Mouse (Mus musculus) intestine, embryonic 16.5 days (tissue): ENCODE data around the gene Nkx2-5. TPM values are rescaled to one million over a fixed set of nuclear protein-coding genes. Genes with fewer than 3 reads are reported as not detected.
A peak's percentile ranks its signal among the peaks of the same experiment; 100 is the strongest.

Experiments used
- ATAC-seq: fragments of 200-750 bp; cut with Nextera tagmentation; 2 replicates; pipeline ENCODE4 v1.8.0; 2017; ENCODE audit warnings: moderate TSS enrichment, moderate library complexity
- H3K27ac ChIP-seq: fragments of 300-500 bp; sonication (generic); 2 replicates; pipeline ENCODE4 v1.5.1; 2014; ENCODE audit warnings: mild to moderate bottlenecking, low read length
- H3K27me3 ChIP-seq: fragments of 300-500 bp; sonication (generic); replicated peaks from 2 replicates; pipeline ENCODE4 v1.6.1; 2014; ENCODE audit warnings: low read length, control low read depth, mixed read lengths; ENCODE audit not compliant: control insufficient read depth, insufficient read depth
- H3K36me3 ChIP-seq: fragments of 300-500 bp; sonication (generic); 2 replicates; pipeline ENCODE4 v1.6.1; 2014; ENCODE audit warnings: low read length, control low read depth; ENCODE audit not compliant: control insufficient read depth, insufficient read depth
- H3K4me1 ChIP-seq: fragments of 300-500 bp; sonication (generic); 2 replicates; pipeline ENCODE4 v1.6.1; 2014; ENCODE audit warnings: low read length, control low read depth, mixed read lengths; ENCODE audit not compliant: control insufficient read depth, insufficient read depth
- H3K4me2 ChIP-seq: fragments of 300-500 bp; sonication (generic); 2 replicates; pipeline ENCODE4 v1.6.1; 2014; ENCODE audit warnings: low read depth, low read length, control low read depth
- H3K4me3 ChIP-seq: fragments of 300-500 bp; sonication (generic); 2 replicates; pipeline ENCODE4 v1.5.1; 2014; ENCODE audit warnings: mild to moderate bottlenecking, low read length
- H3K9ac ChIP-seq: fragments of 300-500 bp; sonication (generic); 2 replicates; pipeline ENCODE4 v1.6.1; 2014; ENCODE audit warnings: low read depth, low read length
- H3K9me3 ChIP-seq: fragments of 300-500 bp; sonication (generic); 2 replicates; pipeline ENCODE4 v1.6.1; 2016; ENCODE audit warnings: low read length, control low read depth; ENCODE audit not compliant: control insufficient read depth
- whole genome bisulfite sequencing: fragments of 180-500 bp; shearing (Covaris S2); extraction: QIAGEN DNeasy Blood & Tissue Kit; methylation state at CpG from one replicate; pipeline ENCODE4 v1.1.7; 2014; 5-methylcytosine and 5-hydroxymethylcytosine counted together
- polyA plus RNA-seq: library from polyadenylated mRNA; unstranded; fragments of >200 nt; fragmentation: Nextera tagmentation; extraction: Ambion mirVana; gene quantifications from 2 replicates; pipeline ENCODE4 v1.2.1, GENCODE M21; 2015

The Nkx2-5 gene
- polyA plus RNA-seq, 1 experiment from 2014 or later = 0.09 TPM

- Histone ChIP-seq H3K27ac (no peak overlapping the region), H3K9ac (no peak overlapping the region), H3K9me3 (no peaks in the 10 kb centered on the region), H3K4me1 (peaks cover 8% of the 10 kb centered on the region; the same call in 1 of the 2 replicates), H3K27me3 (peaks cover 78% of the 10 kb centered on the region), H3K4me3 (no peak overlapping the region), H3K36me3 (no peaks in the 10 kb centered on the region), H3K4me2 (no peak overlapping the region)
- no peak for ATAC-seq
- WGBS = 4% methylated on average over 14 of the region's 14 CpGs
Measured at GRCm38 (mm10) chr17:26845149-26846050, 591 bp upstream of the Nkx2-5 start.

- Histone ChIP-seq H3K9me3 (no peaks in the 10 kb centered on the region), H3K36me3 (no peaks in the 10 kb centered on the region), H3K9ac (no peak overlapping the region), H3K4me2 (no peak overlapping the region), H3K4me3 (no peak overlapping the region), H3K27ac (no peak overlapping the region), H3K4me1 (peaks cover 2% of the 10 kb centered on the region; the same call in 1 of the 2 replicates), H3K27me3 (peaks cover 79% of the 10 kb centered on the region)
- ATAC-seq = no peak
- under 1% methylated on average over 36 of the region's 36 CpGs for WGBS
Measured at GRCm38 (mm10) chr17:26844371-26844851, 398 bp downstream of the Nkx2-5 start.

GRCm38 (mm10) chr17:26843696-26844236 lies 1.0 kb downstream of the Nkx2-5 start:
- H3K27me3 ChIP-seq = peaks cover 85% of the 10 kb centered on the region
- WGBS = under 1% methylated on average over 7 of the region's 7 CpGs
- no peak for ATAC-seq
- no peak overlapping the region for H3K4me2 ChIP-seq
- H3K36me3 ChIP-seq = no peaks in the 10 kb centered on the region
- H3K9ac ChIP-seq = no peak overlapping the region
- peaks cover 8% of the 10 kb centered on the region for H3K4me1 ChIP-seq
- no peaks in the 10 kb centered on the region for H3K9me3 ChIP-seq
- H3K27ac ChIP-seq = no peak overlapping the region
- H3K4me3 ChIP-seq = no peak overlapping the region

GRCm38 (mm10) chr17:26843229-26843567 lies 1.6 kb downstream of the Nkx2-5 start:
- H3K27me3 ChIP-seq = peaks cover 87% of the 10 kb centered on the region
- no peaks in the 10 kb centered on the region for H3K36me3 ChIP-seq
- H3K4me1 ChIP-seq = peaks cover 11% of the 10 kb centered on the region
- H3K9ac ChIP-seq = no peak overlapping the region
- no peak overlapping the region for H3K27ac ChIP-seq
- 4% methylated on average over 14 of the region's 14 CpGs for WGBS
- no peak overlapping the region for H3K4me2 ChIP-seq
- no peak overlapping the region for H3K4me3 ChIP-seq
- no peaks in the 10 kb centered on the region for H3K9me3 ChIP-seq
- ATAC-seq = no peak

GRCm38 (mm10) chr17:26842431-26843228 lies 2.2 kb downstream of the Nkx2-5 start:
- Histone ChIP-seq H3K4me1 (peaks cover 11% of the 10 kb centered on the region), H3K27me3 (peaks cover 88% of the 10 kb centered on the region), H3K9me3 (no peaks in the 10 kb centered on the region), H3K4me3 (no peak overlapping the region), H3K27ac (no peak overlapping the region), H3K4me2 (no peak overlapping the region), H3K9ac (no peak overlapping the region), H3K36me3 (no peaks in the 10 kb centered on the region)
- no peak for ATAC-seq
- WGBS = 10% methylated on average over 9 of the region's 9 CpGs

GRCm38 (mm10) chr17:26841981-26842380 lies 2.8 kb downstream of the Nkx2-5 start:
- Histone ChIP-seq H3K36me3 (no peaks in the 10 kb centered on the region), H3K4me1 (peaks cover 11% of the 10 kb centered on the region), H3K4me3 (no peak overlapping the region), H3K9me3 (no peaks in the 10 kb centered on the region), H3K27ac (no peak overlapping the region), H3K27me3 (peaks cover 90% of the 10 kb centered on the region), H3K4me2 (no peak overlapping the region), H3K9ac (no peak overlapping the region)
- no peak for ATAC-seq
- WGBS = 5% methylated on average over 5 of the region's 5 CpGs

GRCm38 (mm10) chr17:26840922-26841731 lies 3.7 kb downstream of the Nkx2-5 start:
- peaks cover 11% of the 10 kb centered on the region for H3K4me1 ChIP-seq
- no peaks in the 10 kb centered on the region for H3K9me3 ChIP-seq
- no peak overlapping the region for H3K27ac ChIP-seq
- H3K4me2 ChIP-seq = no peak overlapping the region
- H3K4me3 ChIP-seq = peak overlapping the region; percentile 21
- no peak for ATAC-seq
- H3K27me3 ChIP-seq = peaks cover 94% of the 10 kb centered on the region
- H3K9ac ChIP-seq = no peak overlapping the region
- no peaks in the 10 kb centered on the region for H3K36me3 ChIP-seq
- WGBS = 1% methylated on average over 45 of the region's 48 CpGs

- Histone ChIP-seq H3K4me3 (no peak overlapping the region), H3K4me1 (peaks cover 11% of the 10 kb centered on the region), H3K27me3 (peaks cover 96% of the 10 kb centered on the region), H3K9me3 (no peaks in the 10 kb centered on the region), H3K9ac (no peak overlapping the region), H3K27ac (no peak overlapping the region), H3K36me3 (no peaks in the 10 kb centered on the region), H3K4me2 (no peak overlapping the region)
- no peak for ATAC-seq
- WGBS = 11% methylated on average over 9 of the region's 9 CpGs
Measured at GRCm38 (mm10) chr17:26840439-26840780, 4.4 kb downstream of the Nkx2-5 start.
